Mouse (Mus musculus) gastrocnemius, adult 2 months (tissue): ENCODE data around the gene D11Wsu47e. TPM values are rescaled to one million over a fixed set of nuclear protein-coding genes. Genes with fewer than 3 reads are reported as not detected.

Source experiments
- DNase-seq: peaks from one replicate; pipeline ENCODE4 v3.0.0; 2022
- H3K27ac ChIP-seq: fragments of 200-600 bp; 2 replicates; pipeline ENCODE4 v1.8.1; 2022; ENCODE audit warnings: mild to moderate bottlenecking
- H3K4me3 ChIP-seq: fragments of 200-600 bp; 2 replicates; pipeline ENCODE4 v1.8.1; 2022; ENCODE audit warnings: mild to moderate bottlenecking, moderate library complexity
- CTCF ChIP-seq: fragments of 200-600 bp; IDR thresholded peaks from 2 replicates; pipeline ENCODE4 v1.8.1; 2022; ENCODE audit warnings: antibody characterized with exemption, mild to moderate bottlenecking, moderate library complexity
- intact Hi-C: fragments of 180-260 bp; cut with DNase I; formaldehyde crosslinking; loops from one replicate; pipeline ENCODE4 v1.15.1; 2025
- total RNA-seq, 2 experiments: library from RNA; stranded (reverse); gene quantifications; 2 replicates each; pipeline ENCODE4 v1.2.3; 2021

D11Wsu47e gene
- total RNA-seq, 2 experiments from 2014 or later: 4.5 to 6.3 TPM

DNA sequence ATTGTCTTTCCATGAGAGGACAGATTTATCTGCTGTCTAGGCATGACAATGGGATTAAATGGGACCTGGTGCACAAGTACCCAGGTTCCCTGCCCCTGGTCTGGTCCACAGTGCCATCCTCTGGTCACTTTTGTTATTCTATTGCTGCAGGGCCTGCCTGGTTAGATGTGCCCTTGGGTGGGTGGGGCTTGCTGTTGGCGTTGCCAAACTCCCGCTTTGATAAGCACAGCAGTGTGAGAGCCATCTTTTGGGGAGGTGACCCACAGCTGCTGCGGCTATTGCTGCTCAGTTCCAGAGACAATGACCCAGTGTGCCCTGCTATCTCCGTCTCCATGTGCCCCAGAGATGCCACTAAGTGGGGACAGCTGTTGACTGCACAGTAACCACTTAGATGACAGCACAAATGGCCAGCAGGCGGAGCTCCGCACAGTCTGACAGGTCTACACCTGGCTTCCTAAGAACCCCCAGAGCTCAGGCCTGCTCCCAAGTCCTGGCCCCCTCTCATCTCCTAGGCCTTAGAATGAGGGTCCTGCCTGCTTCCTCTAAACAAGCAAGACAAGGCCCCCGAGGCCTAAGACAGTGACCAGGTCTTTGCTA is 31.0 kb downstream of the D11Wsu47e start:
- Histone ChIP-seq H3K27ac (no peak overlapping the region), H3K4me3 (no peak overlapping the region)
- no peak for DNase-seq
- no peak for TF ChIP-seq CTCF
- intact Hi-C loops: no loop called here

DNA sequence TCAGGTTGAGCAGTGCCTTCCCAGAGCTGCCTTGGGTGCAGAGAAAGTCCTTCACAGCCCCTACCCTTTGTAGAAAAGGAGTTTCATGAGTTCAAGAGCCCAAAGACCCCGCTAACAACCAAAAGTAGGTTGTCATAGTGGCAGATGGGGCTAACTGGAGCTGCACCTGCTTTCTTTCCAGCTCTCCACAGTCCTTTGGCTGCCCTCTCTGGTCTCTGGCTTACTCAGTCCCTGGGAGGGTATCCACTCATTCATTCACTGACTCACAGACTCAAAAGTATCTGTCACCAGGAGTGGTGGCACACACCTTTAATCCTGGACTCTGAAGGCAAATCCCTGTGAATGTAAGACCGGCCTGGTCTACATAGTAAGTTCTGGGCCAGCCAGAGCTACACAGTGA is 31.9 kb downstream of the D11Wsu47e start:
- TF ChIP-seq CTCF: no peak
- Histone ChIP-seq H3K4me3 (no peak overlapping the region), H3K27ac (no peak overlapping the region)
- no peak for DNase-seq
- intact Hi-C loops: no loop called here

DNA sequence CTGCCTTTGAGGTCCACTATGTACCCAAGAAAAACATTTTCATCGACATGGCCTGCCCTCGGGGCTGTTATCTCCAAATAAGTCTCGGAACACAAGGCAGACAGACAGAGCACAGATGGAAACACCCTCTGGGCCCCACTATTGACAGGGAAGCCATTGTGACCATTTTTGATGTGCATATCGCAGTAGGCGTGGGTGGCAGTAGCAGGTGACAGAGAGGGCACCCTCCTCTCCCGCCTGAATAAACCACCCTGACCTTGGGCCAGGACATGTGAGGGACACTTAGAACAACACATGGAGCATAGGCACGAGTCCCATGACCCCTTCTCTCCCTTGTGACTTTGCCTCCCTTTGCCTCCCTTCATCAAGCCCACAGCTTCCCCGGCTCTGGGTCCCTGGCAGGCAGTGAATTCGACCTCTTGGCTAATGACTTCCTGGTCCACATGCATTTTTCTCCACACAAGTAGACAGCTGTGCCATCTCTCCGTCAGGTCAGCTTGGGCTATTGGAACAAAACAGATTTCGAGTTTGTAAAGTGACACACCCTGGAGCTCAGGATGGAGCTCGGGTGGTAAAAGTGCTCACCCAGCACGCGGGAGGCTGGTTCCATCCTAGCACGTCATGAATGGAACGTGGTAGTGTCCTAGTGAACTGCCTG is 33.7 kb downstream of the D11Wsu47e start:
- no peak for TF ChIP-seq CTCF
- no peak for DNase-seq
- H3K4me3 ChIP-seq: no peak overlapping the region
- H3K27ac ChIP-seq: peak overlapping the region; percentile 24
- intact Hi-C loops: no loop called here

DNA sequence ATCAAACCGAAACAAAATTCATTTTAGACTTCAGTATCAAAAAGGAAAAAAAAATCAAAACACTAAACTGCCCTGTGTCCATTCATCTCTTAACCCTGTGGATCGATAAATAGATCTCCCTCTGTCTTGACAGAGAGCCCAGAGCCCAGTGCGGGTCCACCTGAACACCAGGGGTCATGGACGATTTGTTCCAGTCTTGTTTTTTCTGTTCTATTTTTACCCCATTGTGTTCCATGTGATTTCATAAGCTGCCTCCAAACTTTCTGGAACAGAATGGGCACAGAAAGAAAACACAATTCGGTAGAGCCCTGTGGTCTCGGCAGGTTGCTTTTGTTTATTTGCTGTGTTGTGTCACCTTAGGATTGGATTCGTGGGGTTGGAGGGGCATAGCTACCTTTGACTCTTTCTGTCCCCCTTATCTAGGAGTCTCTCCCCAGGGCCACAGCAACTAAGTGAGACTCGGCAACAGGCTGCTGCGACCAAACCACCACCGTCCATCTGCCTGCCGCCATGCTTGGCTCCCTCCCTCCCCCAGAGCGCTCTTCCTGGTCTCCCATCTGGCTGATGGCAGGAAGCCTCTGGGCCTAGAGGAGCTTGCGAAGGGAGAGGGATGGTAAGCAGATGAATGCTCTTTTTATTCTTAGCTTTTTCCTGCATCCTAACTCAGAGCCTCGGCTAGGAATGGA is 38.3 kb downstream of the D11Wsu47e start:
- Histone ChIP-seq H3K27ac (peak overlapping the region; percentile 72), H3K4me3 (peak overlapping the region; percentile 23; the same call in 1 of the 2 replicates)
- intact Hi-C loops: no loop called here
- no peak for TF ChIP-seq CTCF
- DNase-seq: no peak

DNA sequence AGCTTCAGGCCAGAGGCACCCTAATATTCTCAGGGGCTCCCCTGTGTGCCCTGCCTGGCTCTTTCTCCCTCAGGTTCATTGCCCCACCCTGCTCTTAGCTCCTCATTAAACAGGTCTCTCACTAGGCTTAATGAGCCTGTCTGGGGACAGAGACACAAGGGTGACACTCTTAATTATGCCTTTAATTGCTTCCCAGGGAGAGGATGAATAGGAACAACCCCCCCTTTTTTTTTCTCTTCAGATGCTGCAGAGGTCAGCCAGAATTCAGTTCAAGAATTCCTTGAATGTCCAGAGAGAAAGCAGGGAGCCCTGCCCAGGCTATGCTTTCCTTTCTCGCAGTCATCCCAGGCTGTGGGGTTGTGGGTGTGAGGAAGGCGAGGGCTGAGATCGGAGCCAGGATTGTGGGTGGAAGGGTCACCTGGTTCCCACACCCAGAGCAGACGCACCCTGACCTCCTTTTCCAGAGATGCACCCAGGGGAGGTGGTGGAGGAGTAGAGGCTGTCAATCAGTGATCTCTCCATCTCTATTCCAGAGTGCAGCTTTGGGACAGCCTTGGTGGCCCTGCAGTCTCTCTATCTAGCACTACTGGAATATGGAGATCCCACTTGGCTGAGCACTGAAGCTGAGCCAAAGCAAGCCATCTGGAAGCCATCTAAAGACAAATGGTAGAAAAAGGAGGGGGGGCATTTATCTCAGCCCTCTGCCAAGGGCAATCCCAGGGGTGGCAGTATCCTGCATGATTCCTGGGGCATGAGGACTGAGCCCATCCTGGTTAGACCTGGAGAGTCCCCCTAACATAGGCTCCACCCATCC is 41.2 kb downstream of the D11Wsu47e start:
- TF ChIP-seq CTCF: no peak
- intact Hi-C loops: no loop called here
- Histone ChIP-seq H3K27ac (peak overlapping the region; percentile 70), H3K4me3 (no peak overlapping the region)
- DNase-seq: peak; percentile 70

DNA sequence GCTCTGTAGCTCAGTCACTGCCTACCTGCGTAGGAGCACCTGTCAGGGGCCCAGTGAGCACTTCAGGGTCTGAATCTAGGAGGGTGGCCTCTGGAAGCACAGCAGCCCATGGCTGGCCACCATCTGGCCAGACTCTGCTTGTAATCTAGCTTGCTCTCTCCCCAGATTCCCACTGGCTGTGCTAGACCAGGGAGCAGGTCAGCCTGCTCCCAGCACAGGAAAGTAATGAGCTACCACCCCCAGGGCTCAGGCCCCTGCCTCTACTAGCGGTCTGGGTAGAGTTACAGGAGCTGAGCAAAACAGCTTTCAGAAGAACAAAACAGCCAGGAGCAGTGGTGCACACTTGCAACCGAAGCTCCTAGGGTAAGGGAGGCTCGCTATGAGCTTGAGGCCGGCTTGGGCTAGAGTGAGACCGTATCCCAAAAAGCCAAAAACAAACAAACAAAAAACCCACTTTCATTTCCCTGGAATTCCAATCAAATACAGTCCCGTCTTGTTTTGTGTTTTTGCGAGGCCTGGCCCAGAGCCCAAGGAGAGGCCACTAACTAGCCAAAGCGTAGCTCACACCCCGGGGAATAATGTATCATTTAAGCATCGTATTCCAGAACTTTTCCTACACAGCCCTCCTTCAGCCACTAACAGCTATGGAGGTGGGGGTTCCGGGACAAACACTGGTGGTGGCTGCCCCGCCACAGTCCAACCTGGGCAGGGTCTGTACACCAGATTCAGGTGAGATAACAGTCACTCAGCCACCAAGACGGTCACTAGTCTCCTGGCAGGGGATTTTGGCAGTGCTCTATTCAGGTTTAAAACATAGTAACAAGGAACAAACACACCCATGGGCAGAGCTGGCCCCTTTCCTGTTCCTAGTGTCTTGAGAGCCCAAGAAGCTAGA is 43.0 kb downstream of the D11Wsu47e start:
- peak; percentile 49 for DNase-seq
- TF ChIP-seq CTCF: no peak
- Histone ChIP-seq H3K27ac (peak overlapping the region; percentile 81), H3K4me3 (peak overlapping the region; percentile 4)
- intact Hi-C loops: no loop called here

DNA sequence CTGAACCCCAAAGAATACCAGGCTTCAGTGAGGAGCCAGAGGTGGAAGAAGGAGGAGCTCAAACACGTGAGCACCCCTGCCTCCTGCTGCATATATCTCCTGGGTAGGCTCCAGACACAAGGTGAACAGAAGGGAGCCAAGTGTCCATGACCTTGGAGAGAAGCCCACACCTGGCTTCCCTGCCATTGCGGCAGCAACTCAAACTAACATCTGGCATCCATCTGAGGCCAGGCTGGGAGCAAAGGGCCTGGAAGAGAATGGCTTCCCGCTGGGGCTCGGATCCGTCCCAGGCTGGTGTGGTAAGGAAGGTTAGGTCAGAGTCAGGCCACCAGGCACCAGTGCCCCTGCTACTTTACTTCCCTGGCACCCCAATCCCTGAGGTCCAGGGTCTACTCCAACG is 43.8 kb downstream of the D11Wsu47e start:
- Histone ChIP-seq H3K4me3 (peak overlapping the region; percentile 4), H3K27ac (peak overlapping the region; percentile 81)
- DNase-seq: no peak
- TF ChIP-seq CTCF: no peak
- intact Hi-C loops: no loop called here

DNA sequence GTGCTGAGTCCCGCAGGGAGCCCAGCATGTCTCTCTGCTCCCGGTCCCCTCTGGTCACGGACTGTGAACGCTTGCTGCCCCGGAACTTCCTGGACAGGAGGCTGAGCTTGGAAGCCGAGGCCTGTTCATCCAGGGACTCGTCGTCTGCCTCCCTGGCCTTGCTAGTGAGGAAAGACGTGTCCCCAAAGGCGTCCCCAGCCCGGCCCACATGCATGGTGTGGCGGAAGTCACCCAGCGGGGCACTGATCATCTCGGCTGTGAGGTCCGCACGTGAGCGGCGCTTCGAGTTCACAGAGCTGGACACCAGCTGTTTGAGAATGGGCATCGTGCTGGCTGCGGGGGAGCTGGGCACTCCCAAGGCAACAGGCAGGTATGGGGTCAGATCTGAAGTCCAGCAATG is 45.0 kb downstream of the D11Wsu47e start:
- intact Hi-C loops: no loop called here

DNA sequence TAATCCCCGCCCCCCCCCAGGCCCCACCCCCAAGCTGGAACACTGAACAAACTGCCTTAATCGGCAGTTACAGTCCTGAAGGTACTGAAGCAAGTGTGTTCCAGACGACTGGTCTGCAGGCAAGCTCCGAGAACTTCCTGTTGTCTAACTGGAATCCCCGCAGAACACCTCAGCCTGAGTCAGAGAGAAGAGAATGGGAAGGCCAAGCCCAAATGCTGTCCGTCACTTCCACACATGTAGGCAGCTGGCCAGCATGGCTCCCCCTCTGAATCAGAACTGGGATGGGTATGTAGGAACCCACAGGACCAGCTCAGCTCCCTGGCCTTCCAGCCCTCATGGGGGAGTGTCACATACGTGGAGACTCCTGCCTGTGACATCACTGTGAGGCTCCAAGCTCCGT is 45.7 kb downstream of the D11Wsu47e start:
- no peak for TF ChIP-seq CTCF
- Histone ChIP-seq H3K4me3 (no peak overlapping the region), H3K27ac (peak overlapping the region; percentile 81)
- intact Hi-C loops: no loop called here
- no peak for DNase-seq

More for the DNA sequence above, 45.0 kb downstream of the D11Wsu47e start:
- peak overlapping the region; percentile 81 for H3K27ac ChIP-seq
- DNase-seq: no peak
- no peak for TF ChIP-seq CTCF
- no peak overlapping the region for H3K4me3 ChIP-seq

DNA sequence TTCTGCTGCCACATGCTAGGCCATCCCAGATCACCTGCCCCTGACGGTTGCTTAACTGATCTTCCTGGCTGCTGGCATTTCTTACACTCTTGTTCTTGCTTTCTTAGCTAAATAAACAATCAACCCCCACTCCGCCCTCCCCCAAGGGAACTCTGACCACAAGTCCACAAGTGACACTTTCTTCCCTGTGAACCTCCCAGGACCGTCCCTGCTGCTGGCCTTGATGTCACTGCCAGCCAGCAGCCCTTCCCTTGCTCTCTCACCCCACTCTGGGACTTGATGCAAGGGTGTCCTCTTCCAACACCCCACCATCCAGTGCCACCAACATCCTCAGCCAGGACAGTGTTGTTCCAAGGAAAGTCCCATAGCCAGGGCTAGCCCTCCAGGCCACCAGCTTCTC is 46.7 kb downstream of the D11Wsu47e start:
- no peak for TF ChIP-seq CTCF
- Histone ChIP-seq H3K27ac (peak overlapping the region; percentile 35; the same call in 1 of the 2 replicates), H3K4me3 (no peak overlapping the region)
- intact Hi-C loops: no loop called here
- DNase-seq: no peak

DNA sequence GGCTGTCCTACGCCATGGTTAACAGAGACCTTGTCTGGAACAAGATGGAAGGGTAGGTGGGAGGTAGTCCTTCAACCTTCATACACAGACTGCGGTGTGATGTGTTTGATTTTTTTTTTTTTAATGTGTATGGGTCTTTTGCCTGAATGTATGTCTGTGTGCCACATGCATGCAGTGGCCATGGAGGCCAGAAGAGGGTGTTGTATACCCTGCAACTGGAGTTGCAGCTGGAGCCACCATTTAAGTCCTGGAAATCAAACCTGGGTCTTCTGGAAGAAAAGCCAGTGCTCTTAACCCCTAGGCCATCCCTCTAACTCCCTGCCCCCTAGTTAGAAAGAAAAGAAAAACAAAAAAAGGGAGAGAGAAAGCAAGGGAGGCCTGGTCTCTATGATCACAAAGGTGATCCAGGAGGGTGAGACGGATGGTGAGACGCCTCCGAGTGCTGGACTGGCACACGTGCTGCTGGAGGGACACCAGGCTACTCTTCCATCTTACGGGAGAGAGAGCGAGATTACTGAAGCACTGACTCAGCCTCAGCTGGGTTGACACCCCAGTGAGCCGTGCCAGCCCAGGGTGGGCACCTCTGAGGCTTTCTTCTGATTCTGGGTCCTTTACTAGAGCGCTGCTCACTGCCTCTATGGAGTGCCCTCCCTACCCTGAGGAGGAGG is 47.9 kb downstream of the D11Wsu47e start:
- TF ChIP-seq CTCF: peak; percentile 26; the same call in 1 of the 2 replicates
- intact Hi-C loops: no loop called here
- DNase-seq: no peak

More for the DNA sequence above, 47.9 kb downstream of the D11Wsu47e start:
- Histone ChIP-seq H3K27ac (peak overlapping the region; percentile 35; the same call in 1 of the 2 replicates), H3K4me3 (no peak overlapping the region)
